ENCODE assay signal across 1 mouse cellular context in the genomic region with DNA sequence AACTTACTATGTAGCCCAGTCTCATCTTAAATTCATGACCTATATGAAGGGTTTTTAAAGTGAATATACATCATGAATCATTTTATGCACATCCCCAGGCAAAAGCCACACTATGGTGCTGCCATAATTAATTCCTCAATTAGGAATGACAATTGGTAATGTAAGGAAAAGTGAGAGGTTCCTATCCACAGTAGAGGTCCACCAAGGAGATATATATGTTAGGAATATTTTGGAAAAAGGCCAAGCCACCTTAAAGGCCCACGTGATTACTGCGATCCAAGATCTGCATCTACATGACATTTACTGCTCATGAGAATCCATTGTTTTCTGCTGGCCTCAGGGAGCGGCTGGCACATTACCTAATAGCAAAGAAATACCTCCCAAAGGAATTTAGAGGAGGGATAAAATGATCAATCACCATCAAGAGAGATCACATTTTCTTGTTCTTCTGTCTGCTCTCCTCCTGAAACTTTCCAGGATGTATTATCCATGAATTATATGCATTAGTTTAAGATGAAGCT.
TF ChIP-seq lines count a peak whose summit lies in the region.

No protein-coding gene starts in this region.

TF ChIP-seq in MEL, 35 proteins besides CTCF, POLR2A, EP300 and RAD21:
- no peak for TF ChIP-seq CHD1 (IDR thresholded peaks at IDR 0.05; ENCODE audit: low read depth, low read length)
- TF ChIP-seq NELFE (IDR thresholded peaks at IDR 0.05; ENCODE audit: low read depth, low read length), result no peak
- no peak for TF ChIP-seq E2F4 (IDR thresholded peaks at IDR 0.05; ENCODE audit: borderline replicate concordance, low read depth, low read length)
- no peak for TF ChIP-seq MXI1 (IDR thresholded peaks at IDR 0.05; ENCODE audit: low read depth, low read length)
- no peak for TF ChIP-seq CHD2 (IDR thresholded peaks at IDR 0.05; ENCODE audit: low read length)
- no peak for TF ChIP-seq ELF1 (IDR thresholded peaks at IDR 0.05; ENCODE audit: low read depth, low read length)
- TF ChIP-seq USF2 (IDR thresholded peaks at IDR 0.05; ENCODE audit: borderline replicate concordance in 1 of 2, insufficient read depth in 1 of 2, low read depth in 1 of 2, low read length in 2 of 2), result no peak
- no peak for TF ChIP-seq HCFC1 (IDR thresholded peaks at IDR 0.05; ENCODE audit: low read depth, low read length)
- TF ChIP-seq MYB (IDR thresholded peaks at IDR 0.05; ENCODE audit: low read depth, low read length), result no peak
- no peak for TF ChIP-seq MAFK (IDR thresholded peaks at IDR 0.05; ENCODE audit: borderline replicate concordance, low read depth, low read length)
- no peak for TF ChIP-seq NRF1 (IDR thresholded peaks at IDR 0.05; ENCODE audit: insufficient read depth, low read depth, low read length, poor library complexity, severe bottlenecking)
- TF ChIP-seq MYC (IDR thresholded peaks at IDR 0.05; ENCODE audit: low read depth, low read length), result no peak
- no peak for TF ChIP-seq POLR2AphosphoS5 (IDR thresholded peaks at IDR 0.05; ENCODE audit: borderline replicate concordance, low read depth, low read length)
